Mouse (Mus musculus) stomach, embryonic 15.5 days (tissue): Measurements from ENCODE around the gene Mtrr. TPM values are rescaled to one million over a fixed set of nuclear protein-coding genes. Genes with fewer than 3 reads are reported as not detected.

Source experiments
- ATAC-seq: fragments of 200-750 bp; cut with Nextera tagmentation; 2 replicates; pipeline ENCODE4 v1.8.0; 2017; ENCODE audit warnings: low read depth, moderate number of reproducible peaks, moderate TSS enrichment; ENCODE audit not compliant: insufficient read depth, low FRiP score
- H3K27ac ChIP-seq: fragments of 300-500 bp; sonication (generic); 2 replicates; pipeline ENCODE4 v1.5.1; 2015; ENCODE audit warnings: mild to moderate bottlenecking, inconsistent platforms
- H3K27me3 ChIP-seq: fragments of 300-500 bp; sonication (generic); replicated peaks from 2 replicates; pipeline ENCODE4 v1.6.1; 2015; ENCODE audit warnings: inconsistent platforms
- H3K36me3 ChIP-seq: fragments of 300-500 bp; sonication (generic); 2 replicates; pipeline ENCODE4 v1.6.1; 2015; ENCODE audit warnings: inconsistent platforms
- H3K4me1 ChIP-seq: fragments of 300-500 bp; sonication (generic); 2 replicates; pipeline ENCODE4 v1.6.1; 2015; ENCODE audit warnings: inconsistent platforms
- H3K4me2 ChIP-seq: fragments of 300-500 bp; sonication (generic); 2 replicates; pipeline ENCODE4 v1.6.1; 2015; ENCODE audit warnings: mild to moderate bottlenecking, inconsistent platforms
- H3K4me3 ChIP-seq: fragments of 300-500 bp; sonication (generic); replicated peaks from 2 replicates; pipeline ENCODE4 v1.5.1; 2015; ENCODE audit warnings: inconsistent platforms
- H3K9ac ChIP-seq: fragments of 300-500 bp; sonication (generic); 2 replicates; pipeline ENCODE4 v1.6.1; 2015; ENCODE audit warnings: inconsistent platforms
- H3K9me3 ChIP-seq: fragments of 300-500 bp; sonication (generic); 2 replicates; pipeline ENCODE4 v1.6.1; 2016; ENCODE audit warnings: inconsistent platforms
- WGBS: fragments of 180-500 bp; shearing (Covaris S2); methylation state at CpG from one replicate; pipeline ENCODE4 v1.1.7; 2015; 5-methylcytosine and 5-hydroxymethylcytosine counted together
- polyA plus RNA-seq: library from polyadenylated mRNA; unstranded; fragments of >200 nt; fragmentation: Nextera tagmentation; extraction: Ambion mirVana; gene quantifications from 2 replicates; pipeline ENCODE4 v1.2.1, GENCODE M21; 2015

Gene Mtrr
- polyA plus RNA-seq, 1 experiment from 2014 or later = 17.2 TPM

GRCm38 (mm10) chr13:68588352-68588751 lies 6.4 kb upstream of the Mtrr start:
- H3K27me3 ChIP-seq = no peaks in the 10 kb centered on the region
- no peak overlapping the region for H3K9ac ChIP-seq
- H3K9me3 ChIP-seq = no peaks in the 10 kb centered on the region
- no peak for ATAC-seq
- no peak overlapping the region for H3K4me2 ChIP-seq
- no peak overlapping the region for H3K4me3 ChIP-seq
- H3K36me3 ChIP-seq = peaks cover 69% of the 10 kb centered on the region
- H3K27ac ChIP-seq = no peak overlapping the region
- H3K4me1 ChIP-seq = no peaks in the 10 kb centered on the region

DNA sequence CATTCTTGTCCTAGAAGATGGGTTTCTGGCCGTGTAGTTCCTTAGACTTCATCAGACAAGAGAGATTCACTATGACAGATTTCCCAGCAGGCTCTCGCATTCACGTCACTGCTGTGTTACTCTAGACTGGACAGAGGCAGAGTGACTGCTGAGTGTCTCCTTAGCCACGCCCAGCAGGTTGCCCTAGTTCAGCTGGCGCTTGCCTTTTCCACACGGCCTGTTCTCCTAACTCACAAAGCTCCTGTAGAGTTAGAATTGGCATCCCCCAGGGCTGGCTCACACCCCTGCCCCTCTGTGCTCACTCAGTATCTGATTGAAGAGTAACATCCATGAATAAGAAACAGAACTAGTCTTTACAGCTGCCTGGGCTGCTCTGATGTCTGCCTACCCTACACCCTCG lies 3.5 kb upstream of the Mtrr start:
- no peak for ATAC-seq

GRCm38 (mm10) chr13:68583961-68584360 lies 2.0 kb upstream of the Mtrr start:
- H3K36me3 ChIP-seq = peaks cover 38% of the 10 kb centered on the region
- no peaks in the 10 kb centered on the region for H3K9me3 ChIP-seq
- no peak overlapping the region for H3K4me2 ChIP-seq
- H3K27me3 ChIP-seq = no peaks in the 10 kb centered on the region
- H3K27ac ChIP-seq = no peak overlapping the region
- 90% methylated on average over 11 of the region's 11 CpGs for WGBS
- no peak for ATAC-seq
- no peak overlapping the region for H3K4me3 ChIP-seq
- H3K9ac ChIP-seq = no peak overlapping the region
- peaks cover 9% of the 10 kb centered on the region; the same call in 1 of the 2 replicates for H3K4me1 ChIP-seq

More for the DNA sequence above, 3.5 kb upstream of the Mtrr start:
- H3K36me3 ChIP-seq = peaks cover 49% of the 10 kb centered on the region
- no peaks in the 10 kb centered on the region for H3K27me3 ChIP-seq
- no peak overlapping the region for H3K9ac ChIP-seq
- no peak overlapping the region for H3K27ac ChIP-seq
- no peaks in the 10 kb centered on the region for H3K9me3 ChIP-seq
- no peak overlapping the region for H3K4me3 ChIP-seq
- H3K4me2 ChIP-seq = no peak overlapping the region
- 83% methylated on average over 7 of the region's 7 CpGs for WGBS
- peaks cover 9% of the 10 kb centered on the region; the same call in 1 of the 2 replicates for H3K4me1 ChIP-seq

DNA sequence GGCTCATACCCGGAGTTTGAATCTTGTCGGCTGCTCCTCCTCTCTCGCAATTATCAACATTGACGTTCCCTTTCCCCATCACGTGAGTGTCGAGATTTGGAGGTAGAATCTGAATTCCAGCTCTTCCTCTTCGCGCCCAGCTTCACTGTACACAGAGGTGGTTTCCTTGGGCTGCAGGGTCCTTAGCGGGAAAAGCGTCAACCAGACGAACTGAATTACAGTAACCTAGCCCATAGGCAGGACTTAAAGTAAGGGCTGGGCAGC lies 500 bp upstream of the Mtrr start:
- H3K4me2 ChIP-seq = peak overlapping the region; percentile 77
- H3K27ac ChIP-seq = peak overlapping the region; percentile 85
- no peaks in the 10 kb centered on the region for H3K27me3 ChIP-seq
- no peaks in the 10 kb centered on the region for H3K9me3 ChIP-seq
- under 1% methylated on average over 11 of the region's 11 CpGs for WGBS
- ATAC-seq = no peak
- peaks cover 26% of the 10 kb centered on the region for H3K36me3 ChIP-seq
- peak overlapping the region; percentile 77; the same call in 1 of the 2 replicates for H3K9ac ChIP-seq
- H3K4me1 ChIP-seq = peaks cover 9% of the 10 kb centered on the region; the same call in 1 of the 2 replicates
- H3K4me3 ChIP-seq = peak overlapping the region; percentile 87

GRCm38 (mm10) chr13:68581086-68581740 lies 736 bp downstream of the Mtrr start:
- H3K4me2 ChIP-seq = peak overlapping the region; percentile 77
- peaks cover 22% of the 10 kb centered on the region for H3K36me3 ChIP-seq
- 19% methylated on average over 14 of the region's 14 CpGs for WGBS
- peaks cover 9% of the 10 kb centered on the region; the same call in 1 of the 2 replicates for H3K4me1 ChIP-seq
- H3K9me3 ChIP-seq = no peaks in the 10 kb centered on the region
- ATAC-seq = no peak; the same call in 1 of the 2 replicates
- H3K27me3 ChIP-seq = no peaks in the 10 kb centered on the region
- peak overlapping the region; percentile 70 for H3K27ac ChIP-seq
- H3K9ac ChIP-seq = peak overlapping the region; percentile 27; the same call in 1 of the 2 replicates
- H3K4me3 ChIP-seq = peak overlapping the region; percentile 87

DNA sequence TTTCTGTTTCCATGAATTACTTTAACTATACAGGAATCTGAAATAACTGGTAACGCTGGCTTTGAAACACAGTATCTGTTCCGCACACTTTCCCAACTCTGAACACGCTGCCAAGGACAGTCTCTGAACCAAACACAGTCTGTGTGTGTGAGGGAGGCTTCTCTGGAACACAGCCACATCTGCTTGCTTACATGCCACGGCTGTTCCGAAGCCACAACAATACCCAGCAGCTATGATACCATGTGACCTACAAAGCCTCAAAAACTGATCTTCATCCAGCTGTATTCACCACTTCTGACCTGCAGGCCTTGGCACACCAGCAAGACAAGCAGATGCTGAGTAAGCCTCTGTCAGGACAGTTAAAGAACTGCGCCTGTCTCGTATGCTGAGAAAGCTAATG lies 4.0 kb downstream of the Mtrr start:
- peaks cover 7% of the 10 kb centered on the region; the same call in 1 of the 2 replicates for H3K4me1 ChIP-seq
- no peak overlapping the region for H3K9ac ChIP-seq
- no peak for ATAC-seq
- no peaks in the 10 kb centered on the region for H3K27me3 ChIP-seq
- 83% methylated on average over 7 of the region's 7 CpGs for WGBS
- H3K4me3 ChIP-seq = no peak overlapping the region
- H3K36me3 ChIP-seq = peaks cover 18% of the 10 kb centered on the region
- H3K27ac ChIP-seq = no peak overlapping the region
- H3K4me2 ChIP-seq = no peak overlapping the region
- no peaks in the 10 kb centered on the region for H3K9me3 ChIP-seq

- Histone ChIP-seq H3K27ac (no peak overlapping the region), H3K9me3 (no peaks in the 10 kb centered on the region), H3K4me2 (no peak overlapping the region), H3K4me3 (no peak overlapping the region), H3K4me1 (no peaks in the 10 kb centered on the region), H3K9ac (no peak overlapping the region), H3K36me3 (peaks cover 24% of the 10 kb centered on the region), H3K27me3 (no peaks in the 10 kb centered on the region)
- 79% methylated on average over 4 of the region's 4 CpGs for WGBS
- no peak for ATAC-seq
These were observed 7.6 kb downstream of the Mtrr start for GRCm38 (mm10) chr13:68574398-68574797.

GRCm38 (mm10) chr13:68572966-68573913 lies 8.7 kb downstream of the Mtrr start:
- no peak overlapping the region for H3K4me3 ChIP-seq
- no peaks in the 10 kb centered on the region for H3K27me3 ChIP-seq
- no peaks in the 10 kb centered on the region for H3K9me3 ChIP-seq
- no peak overlapping the region for H3K4me2 ChIP-seq
- H3K36me3 ChIP-seq = peaks cover 29% of the 10 kb centered on the region
- ATAC-seq = peak; percentile 61; the same call in 1 of the 2 replicates
- H3K4me1 ChIP-seq = no peaks in the 10 kb centered on the region
- H3K27ac ChIP-seq = peak overlapping the region; percentile 54
- H3K9ac ChIP-seq = no peak overlapping the region
- 59% methylated on average over 10 of the region's 10 CpGs for WGBS

GRCm38 (mm10) chr13:68572247-68572646 lies 9.7 kb downstream of the Mtrr start:
- no peak for ATAC-seq
- 0 out of 2 replicates have a peak overlapping the region, but pooled peaks have one; percentile 54 for H3K27ac ChIP-seq
- no peak overlapping the region for H3K4me3 ChIP-seq
- no peak overlapping the region for H3K9ac ChIP-seq
- H3K4me1 ChIP-seq = no peaks in the 10 kb centered on the region
- no peaks in the 10 kb centered on the region for H3K9me3 ChIP-seq
- WGBS = 85% methylated on average over 19 of the region's 19 CpGs
- no peak overlapping the region for H3K4me2 ChIP-seq
- peaks cover 29% of the 10 kb centered on the region for H3K36me3 ChIP-seq
- no peaks in the 10 kb centered on the region for H3K27me3 ChIP-seq

GRCm38 (mm10) chr13:68569589-68570336 lies 12.2 kb downstream of the Mtrr start:
- Histone ChIP-seq H3K27me3 (no peaks in the 10 kb centered on the region), H3K9me3 (no peaks in the 10 kb centered on the region), H3K9ac (no peak overlapping the region), H3K27ac (no peak overlapping the region), H3K4me1 (no peaks in the 10 kb centered on the region), H3K4me2 (no peak overlapping the region), H3K4me3 (no peak overlapping the region), H3K36me3 (peaks cover 26% of the 10 kb centered on the region; the same call in 1 of the 2 replicates)
- no peak for ATAC-seq
- WGBS = 60% methylated on average over 17 of the region's 17 CpGs

GRCm38 (mm10) chr13:68568548-68568947 lies 13.4 kb downstream of the Mtrr start:
- 90% methylated on average over 11 of the region's 11 CpGs for whole genome bisulfite sequencing
- peaks cover 26% of the 10 kb centered on the region for H3K36me3 ChIP-seq

More at GRCm38 (mm10) chr13:68568548-68568947, 13.4 kb downstream of the Mtrr start:
- Histone ChIP-seq H3K27me3 (no peaks in the 10 kb centered on the region), H3K4me3 (no peak overlapping the region), H3K27ac (no peak overlapping the region), H3K9ac (no peak overlapping the region), H3K4me2 (no peak overlapping the region), H3K4me1 (no peaks in the 10 kb centered on the region), H3K9me3 (no peaks in the 10 kb centered on the region)
- ATAC-seq = no peak
